Mouse (Mus musculus): ENCODE measurements around the gene Tpgs1.

Tpgs1 gene

DNA sequence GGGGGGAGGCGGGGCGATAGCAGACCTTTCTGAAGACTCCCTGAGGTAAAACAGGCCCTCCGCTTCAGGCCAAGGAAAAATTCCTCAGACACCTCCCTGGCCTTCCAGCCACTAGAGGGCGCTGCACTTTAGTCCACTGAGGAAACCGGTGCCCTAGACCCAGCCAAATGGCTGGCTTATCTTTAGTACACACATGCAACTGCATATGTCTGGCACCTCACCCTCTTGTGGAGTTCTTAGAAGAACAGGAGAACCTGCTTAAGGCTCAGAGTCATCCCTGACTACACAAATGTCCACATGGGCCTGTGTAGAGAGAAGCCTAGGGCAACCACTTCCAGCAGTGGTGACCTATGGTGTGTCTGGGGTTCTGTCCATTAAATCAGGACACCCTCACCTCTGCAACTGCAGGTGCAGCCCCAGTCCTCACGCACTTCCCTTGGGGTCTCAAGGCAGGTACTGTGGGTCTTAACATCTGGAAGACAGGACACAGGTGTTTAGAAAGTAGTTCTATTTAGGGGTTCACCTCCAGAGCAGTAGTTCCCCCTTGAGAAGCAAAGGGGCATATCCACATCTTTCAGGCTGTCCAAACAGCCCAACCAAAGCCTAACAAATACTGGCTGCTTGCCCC is 43.4 kb downstream of the Tpgs1 start:
- DNase-seq (ENCODE audit: low read depth, low spot score): peak; percentile 57

DNA sequence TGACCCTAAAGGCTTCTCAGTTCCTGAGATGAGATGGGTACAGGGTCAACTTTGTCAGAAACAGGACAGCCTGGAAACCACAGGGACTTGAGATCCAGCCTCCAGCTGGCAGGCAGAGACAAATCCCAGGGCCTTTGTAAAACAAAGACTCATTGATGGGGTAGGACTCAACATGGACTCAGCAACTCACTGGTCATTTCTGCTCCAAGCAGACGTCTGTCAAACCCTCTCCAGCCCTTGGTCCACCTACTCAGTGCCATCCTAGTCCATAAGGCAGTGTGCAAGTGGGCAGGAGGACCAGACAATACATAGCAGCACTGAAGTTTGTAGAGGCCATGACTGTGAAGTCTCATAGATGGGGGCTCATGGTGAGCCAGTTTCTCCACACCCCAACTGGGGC is 44.0 kb downstream of the Tpgs1 start:
- DNase-seq (ENCODE audit: low read depth, low spot score): no peak

DNA sequence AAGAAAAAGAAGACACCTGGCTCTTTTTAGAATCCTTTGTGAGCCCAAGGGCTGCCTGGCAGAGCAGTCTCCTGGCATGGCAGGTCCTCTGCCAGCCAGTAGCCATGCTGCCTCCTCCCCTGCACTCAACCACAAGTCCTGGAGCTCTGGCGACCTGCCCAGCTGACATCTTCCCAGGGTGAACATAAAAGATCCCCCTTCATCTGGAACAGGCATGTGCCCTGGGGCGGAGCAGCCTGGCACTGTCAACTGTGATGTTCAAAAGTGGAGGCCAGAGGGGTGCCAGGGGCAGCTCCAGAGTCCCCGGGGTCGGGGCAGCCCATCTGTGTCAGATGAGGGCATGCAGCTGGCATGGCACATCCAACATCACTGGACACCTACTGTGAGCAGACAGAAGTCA is 45.8 kb downstream of the Tpgs1 start:
- no peak for DNase-seq (ENCODE audit: low read depth, low spot score)

DNA sequence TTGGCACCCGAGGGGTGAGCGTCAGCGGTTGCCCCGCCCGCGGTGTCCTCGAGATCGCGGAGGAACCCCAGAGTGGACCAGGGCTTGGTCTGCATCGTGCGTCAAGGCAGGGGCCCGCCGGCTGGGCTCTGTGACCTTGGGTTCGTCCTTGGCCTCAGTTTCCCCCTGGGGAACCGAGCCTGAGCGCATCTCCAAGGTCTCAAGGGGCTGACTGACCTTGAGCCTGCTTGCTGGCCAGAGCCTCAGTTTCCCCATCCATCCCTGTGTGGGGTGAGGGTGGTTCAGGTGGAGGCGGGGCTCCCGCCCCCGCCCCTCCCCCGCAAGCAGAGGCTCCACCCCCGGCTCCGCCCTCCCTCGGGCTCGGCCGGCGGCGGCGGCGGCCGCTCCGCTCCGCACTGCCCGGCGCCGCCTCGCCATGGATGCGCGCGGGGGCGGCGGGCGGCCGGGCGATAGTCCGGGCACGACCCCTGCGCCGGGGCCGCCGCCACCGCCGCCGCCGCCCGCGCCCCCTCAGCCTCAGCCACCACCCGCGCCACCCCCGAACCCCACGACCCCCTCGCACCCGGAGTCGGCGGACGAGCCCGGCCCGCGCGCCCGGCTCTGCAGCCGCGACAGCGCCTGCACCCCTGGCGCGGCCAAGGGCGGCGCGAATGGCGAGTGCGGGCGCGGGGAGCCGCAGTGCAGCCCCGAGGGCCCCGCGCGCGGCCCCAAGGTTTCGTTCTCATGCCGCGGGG is 47.3 kb downstream of the Tpgs1 start, which contains the start of gene Hcn2:
Gene Hcn2 (plus strand): TSS at position 381 of the 734 bp plus-strand sequence.
- DNase-seq (ENCODE audit: low read depth, low spot score): no peak

DNA sequence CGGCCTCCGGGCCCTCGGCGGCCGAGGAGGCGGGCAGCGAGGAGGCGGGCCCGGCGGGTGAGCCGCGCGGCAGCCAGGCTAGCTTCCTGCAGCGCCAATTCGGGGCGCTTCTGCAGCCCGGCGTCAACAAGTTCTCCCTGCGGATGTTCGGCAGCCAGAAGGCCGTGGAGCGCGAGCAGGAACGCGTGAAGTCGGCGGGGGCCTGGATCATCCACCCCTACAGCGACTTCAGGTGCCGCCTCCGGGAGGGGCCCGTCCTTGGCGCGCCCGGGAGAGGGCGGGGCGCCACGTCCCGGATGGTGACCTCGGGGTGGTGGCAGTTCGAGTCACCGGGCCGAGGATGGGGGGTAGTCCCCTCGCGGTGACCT is 47.8 kb downstream of the Tpgs1 start:
- no peak for DNase-seq (ENCODE audit: low read depth, low spot score)

DNA sequence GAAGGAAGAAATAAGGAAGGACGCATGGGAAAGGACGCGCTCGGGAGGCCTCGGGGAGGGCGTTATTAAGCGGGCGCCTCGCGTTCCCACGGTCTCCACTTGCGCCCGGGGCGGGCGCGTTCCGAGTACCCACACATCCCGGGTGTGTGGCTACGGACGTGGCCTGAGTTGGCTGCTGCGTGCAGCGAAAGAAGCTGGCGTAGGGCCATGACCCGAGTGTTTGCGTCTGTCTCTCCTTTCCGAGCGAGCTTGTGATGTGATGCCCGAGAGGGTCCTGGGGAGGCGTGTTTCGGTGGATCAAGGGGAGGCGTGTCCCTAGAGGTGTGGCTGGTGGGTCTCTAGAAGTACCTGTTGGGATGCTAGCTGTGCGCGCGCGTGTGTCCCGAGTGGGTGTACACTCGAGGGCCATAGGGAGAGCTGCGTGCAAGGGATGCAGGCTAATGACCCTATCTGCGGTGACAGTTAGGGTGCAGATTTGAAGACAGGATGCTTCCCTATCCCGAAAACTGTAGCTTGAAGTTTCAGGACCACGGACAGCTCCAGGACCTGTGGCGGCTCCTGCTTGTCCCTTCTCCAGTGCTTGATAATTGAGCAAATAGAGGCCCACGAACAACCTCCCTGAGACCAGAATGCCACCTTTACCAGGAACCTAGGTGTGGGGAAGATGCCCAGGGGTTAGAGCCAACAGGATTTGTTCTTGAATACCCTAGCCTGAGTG is 48.6 kb downstream of the Tpgs1 start:
- no peak for DNase-seq (ENCODE audit: low read depth, low spot score)

DNA sequence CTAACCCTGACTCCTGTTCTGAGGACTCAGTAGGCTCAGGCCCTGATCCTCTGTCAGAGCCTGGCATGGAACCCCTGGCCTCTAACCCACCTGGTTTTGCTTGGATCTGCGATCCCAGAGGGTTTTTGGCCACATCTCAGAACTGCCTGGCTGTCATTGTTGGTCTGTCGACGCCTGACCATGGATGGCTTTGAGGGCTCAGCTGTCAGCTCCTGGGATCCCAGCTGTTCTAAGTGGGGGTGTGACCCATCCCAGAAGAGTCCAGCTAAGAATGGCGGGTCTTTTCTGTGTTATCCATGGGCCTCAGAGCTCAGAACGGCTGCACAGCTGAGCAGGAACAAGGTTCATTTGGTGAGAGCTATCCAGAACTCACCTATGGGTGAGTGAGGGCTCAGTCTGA is 51.9 kb downstream of the Tpgs1 start:
- no peak for DNase-seq (ENCODE audit: low read depth, low spot score)

DNA sequence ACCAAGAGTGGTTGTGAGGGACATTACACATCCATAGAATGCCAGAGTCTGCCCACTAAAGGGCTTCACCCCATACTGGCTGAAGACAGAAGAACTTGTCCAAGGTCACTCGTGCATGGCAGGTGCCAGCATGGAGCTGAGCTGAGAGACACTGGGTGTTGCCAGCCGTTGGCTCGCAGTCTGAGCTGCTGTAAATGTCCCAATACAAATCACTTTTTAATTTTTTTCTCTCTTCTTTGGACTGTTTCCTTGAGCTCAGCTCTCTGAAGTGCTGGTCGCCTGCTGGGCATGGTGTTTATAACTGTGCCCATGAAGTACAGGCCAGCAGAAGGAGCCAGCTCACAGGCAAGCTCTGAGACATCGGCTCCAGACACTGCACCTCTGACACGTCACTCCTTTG is 53.9 kb downstream of the Tpgs1 start:
- DNase-seq (ENCODE audit: low read depth, low spot score): no peak

DNA sequence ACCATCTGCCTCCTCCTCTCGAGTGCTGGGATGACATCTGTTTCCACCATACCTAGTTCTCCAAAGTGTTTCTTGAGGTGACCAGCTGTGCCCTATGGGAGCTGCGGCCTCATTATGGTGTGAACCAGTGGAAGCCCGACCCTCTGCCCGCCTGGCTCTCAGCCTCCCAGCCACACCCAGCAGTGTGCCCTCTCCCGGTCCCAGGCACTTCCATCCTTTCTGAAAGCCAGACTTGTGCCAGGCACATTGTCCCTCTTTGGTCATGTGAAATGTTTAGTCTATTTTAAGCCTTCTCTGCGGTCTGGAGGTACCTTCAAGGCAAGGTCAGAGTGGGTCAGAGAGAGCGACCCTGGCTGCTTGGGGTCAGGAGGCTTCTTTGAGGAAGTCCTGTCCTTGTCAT is 54.5 kb downstream of the Tpgs1 start:
- DNase-seq (ENCODE audit: low read depth, low spot score): no peak
